Mouse (Mus musculus): ENCODE measurements around the gene Fam114a1.

Fam114a1 gene

DNA sequence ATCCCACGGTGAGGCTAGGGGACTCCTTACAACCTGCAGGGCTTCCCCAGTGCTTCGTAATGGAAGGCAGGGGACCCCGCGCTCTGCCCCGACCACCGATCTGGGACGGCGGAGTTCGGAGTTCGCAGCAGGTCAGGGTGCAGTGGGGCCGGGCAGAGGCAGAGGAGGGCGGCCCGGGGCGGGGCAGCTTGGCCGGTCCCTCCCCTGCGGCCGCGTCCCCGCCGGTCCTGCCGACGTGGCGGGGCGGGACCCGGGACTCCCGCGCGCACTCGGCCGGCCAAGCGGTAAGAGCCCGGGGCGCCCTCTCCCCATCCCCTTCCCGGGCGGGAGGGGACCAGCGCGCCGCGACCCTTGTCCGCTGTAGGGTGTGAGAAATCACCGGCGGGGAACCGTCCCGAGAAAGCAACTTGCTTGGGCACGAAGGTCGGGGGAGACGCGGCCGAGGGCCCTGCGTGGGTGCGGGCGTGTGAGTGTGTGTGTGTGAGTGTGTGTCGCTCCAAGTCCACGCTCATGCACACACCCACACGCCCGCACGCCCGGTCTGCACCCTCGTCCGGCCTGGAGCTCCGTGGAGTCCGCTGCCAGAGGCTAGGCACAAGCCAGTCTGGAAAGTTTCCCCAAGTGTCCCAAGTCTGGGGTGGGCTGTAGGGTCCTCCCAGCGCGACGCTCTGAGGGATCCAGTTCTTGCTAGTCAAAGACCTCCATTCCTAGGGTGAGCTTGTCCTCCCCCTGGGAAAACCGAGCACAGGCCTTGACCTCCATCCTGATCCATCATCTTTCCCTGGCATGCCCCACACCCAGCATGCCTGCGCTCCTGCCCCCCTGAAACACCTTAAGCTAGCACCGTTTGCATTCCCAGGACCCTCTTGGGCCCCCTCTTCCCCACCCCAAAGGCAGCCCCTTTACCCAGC lies at the start of gene Fam114a1:
Gene Fam114a1, plus strand, starts transcription at position 211 of the 911 bp plus-strand sequence.
- DNase-seq (ENCODE audit: low spot score in 2 of 2) = peak; percentile 73 to 83

DNA sequence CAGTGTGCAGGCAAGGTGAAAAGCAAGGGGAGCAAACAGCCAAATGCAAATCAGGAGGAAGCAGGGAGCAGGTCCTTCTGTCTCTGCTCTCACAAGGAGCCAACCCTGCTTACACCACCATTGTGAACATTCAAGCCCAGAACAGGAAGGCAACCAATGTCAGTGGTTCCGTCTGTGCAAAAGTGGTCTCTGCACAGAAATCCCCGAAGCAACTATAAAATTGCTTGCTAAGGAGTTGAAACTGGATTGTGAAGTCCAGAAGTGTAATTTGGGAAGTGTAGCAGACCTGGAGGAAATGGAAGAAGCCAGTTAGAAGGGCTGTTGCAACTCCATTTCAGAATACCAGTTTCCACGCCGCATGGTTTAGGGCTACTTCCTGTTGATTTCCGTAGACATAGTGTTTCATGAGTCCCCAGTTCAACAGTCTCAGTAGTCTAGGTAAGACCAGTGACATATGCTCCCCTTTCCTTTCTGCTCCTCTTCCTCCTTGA lies 46.9 kb upstream of the Fam114a1 start:
- DNase-seq (ENCODE audit: low spot score in 2 of 2) = no peak

DNA sequence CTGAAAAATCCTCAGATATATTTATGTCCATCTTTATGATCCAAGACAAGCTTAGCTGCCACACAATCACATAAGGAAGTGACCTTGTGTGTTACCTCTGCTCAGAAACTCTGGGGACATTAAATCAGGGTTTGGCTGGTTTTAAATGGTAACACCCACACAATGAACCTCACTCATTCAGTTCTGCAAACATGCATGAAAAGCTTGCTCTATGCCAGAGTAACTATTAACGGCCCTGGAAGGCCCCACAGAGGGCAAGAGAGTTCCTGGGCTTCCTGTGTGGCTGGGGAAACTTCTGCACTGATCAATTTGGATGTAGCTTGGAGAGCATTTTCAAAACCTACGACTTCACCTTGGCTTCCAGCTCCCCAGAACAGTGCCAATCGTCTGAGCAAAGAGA lies 37.7 kb upstream of the Fam114a1 start:
- DNase-seq (ENCODE audit: low spot score in 2 of 2) = no peak

DNA sequence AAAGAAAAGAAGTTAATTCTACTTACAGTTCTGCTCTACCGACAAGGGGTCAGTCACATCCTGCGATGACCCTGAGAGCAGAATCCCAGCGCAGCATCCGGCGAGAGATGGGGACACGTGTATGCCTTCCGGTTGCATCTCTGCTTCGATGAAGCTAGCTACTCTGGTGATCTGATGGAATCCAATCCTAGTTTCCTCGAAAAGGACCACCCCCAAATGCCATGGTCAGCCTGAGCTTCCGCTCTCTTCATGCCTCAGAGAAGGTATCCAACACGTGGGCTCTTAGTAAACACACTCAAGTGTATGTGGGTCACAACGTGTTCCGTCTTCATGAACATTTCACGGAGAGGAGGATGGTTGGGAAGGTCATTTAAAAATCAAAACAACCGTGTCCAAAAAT lies 37.1 kb upstream of the Fam114a1 start:
- DNase-seq (ENCODE audit: low spot score in 2 of 2) = no peak

DNA sequence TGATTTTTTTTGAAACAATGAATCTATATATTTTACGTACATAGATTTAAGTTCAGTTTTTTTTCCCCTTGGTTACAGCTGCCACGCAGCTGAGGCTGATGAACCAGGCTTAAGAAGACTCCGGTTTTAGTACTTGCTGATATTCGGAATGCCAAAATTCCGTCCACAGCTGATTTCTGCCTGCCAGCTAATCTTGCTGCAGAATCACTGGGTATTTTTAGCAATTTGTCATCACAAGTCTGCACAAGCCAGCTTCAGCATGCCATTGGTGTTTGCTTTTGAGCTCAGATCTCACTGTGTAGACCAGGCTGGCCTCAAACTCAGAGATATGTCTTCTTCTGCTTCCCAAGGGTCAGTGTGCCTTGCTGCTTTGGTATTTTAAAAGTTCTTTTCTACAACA lies 18.4 kb upstream of the Fam114a1 start:
- DNase-seq (ENCODE audit: low spot score in 2 of 2) = no peak

DNA sequence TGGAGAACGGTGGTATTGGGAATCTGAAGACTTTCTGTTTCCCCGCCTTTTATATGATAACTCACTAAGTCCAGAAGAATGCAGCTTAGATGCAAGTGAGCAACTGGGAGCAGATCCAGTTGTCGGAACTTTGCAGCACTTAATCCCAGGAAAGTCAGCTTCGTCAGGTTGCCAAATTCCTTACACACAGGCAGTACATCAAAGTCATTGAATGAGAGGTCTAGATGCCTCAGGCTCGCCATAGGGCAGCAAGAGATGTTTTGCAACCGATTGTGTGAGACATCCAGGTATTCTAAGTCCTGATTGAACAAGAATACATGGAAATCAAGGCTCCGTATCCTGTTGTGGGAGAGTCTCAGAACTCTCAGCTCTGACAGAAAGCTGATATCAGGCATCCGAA lies 14.9 kb upstream of the Fam114a1 start:
- no peak for DNase-seq (ENCODE audit: low spot score in 2 of 2)

DNA sequence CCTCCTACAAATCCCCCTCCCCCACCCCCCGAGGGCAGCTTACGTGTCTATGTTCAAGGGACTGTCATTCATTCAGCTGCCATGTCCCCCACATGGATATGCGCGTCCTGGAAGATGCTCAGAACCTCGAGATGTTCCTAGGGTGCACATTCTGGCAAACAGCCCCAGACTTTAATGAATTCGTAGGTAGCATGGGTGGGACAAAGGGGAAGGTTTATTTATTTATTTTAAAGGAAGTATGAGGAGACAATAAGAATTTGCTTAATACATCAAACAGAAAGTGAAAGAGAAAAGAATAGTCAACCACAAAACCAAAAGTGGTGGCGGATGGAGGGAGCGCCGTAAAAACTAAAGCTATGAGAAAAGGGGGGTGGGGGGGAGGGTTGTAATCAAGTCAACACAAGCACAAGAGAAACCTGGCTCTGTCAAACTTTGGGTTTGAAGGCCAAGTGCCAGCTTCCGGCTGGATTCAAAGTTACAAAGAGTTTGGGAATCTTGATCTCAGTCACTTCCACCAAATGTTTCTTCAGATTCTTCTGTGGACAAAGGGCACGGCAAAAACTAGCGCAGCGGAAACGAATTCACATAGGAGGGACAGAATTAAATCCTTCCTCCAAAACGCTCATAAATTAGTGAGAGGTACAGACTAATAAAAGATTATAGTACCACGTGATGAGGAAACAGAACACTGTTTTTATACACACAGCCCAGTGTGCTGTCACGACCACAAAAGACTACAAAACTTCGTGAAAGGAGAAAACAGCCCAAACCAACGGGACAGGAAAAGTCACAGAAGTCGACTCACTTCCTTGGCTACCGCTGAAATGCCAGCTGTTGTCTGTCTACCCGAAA lies 10.7 kb upstream of the Fam114a1 start:
- DNase-seq (ENCODE audit: low spot score in 2 of 2) = peak in 1 of 2 experiments; percentile 8

DNA sequence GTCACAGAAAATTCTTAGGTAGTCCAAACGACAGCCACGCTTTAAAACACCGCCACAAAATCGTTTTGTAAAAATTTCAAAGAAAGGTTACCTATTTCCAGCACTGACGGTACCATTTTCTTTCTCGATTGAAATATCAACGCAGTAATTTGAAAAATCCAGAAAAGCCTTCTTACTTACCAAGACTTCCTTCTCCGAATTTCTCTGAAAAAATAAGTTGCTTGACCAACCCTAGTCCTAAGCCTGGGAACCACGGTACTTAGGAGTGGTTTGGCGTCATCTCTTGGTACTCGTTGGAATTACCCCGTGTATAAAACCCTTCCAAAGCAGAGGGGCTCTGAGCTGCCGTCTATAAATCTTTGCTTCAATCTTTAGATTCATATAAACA lies 10.0 kb upstream of the Fam114a1 start, which contains the start of gene Tlr6:
Gene Tlr6, minus strand, starts transcription at position 255 of the 388 bp plus-strand sequence.
- peak; percentile 10 to 56 for DNase-seq (ENCODE audit: low spot score in 2 of 2)

DNA sequence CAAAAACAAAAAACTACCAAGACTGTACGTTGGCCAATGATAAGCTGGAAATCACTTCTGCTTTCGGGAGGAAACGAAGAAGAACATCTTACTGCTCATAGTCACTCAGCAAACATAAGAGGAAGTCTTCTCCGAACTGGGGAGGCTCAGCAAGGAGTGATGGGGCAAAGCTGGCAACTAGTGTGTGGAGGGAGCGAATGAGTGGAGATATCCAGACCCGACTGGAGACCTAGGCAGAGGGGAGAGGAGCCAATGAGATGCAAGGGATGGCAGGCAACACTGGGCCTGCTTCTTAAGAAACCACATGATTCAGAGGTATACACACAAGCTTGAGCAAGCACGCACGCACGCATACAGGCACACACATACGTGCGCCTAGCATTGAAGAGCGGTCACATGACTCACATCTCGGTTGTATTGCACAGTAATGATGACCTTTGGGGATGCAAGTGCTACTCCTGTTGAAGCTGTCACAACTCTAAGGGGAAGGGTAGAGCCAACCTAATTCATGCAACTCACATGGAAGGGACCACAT lies 8.9 kb upstream of the Fam114a1 start:
- no peak for DNase-seq (ENCODE audit: low spot score in 2 of 2)

DNA sequence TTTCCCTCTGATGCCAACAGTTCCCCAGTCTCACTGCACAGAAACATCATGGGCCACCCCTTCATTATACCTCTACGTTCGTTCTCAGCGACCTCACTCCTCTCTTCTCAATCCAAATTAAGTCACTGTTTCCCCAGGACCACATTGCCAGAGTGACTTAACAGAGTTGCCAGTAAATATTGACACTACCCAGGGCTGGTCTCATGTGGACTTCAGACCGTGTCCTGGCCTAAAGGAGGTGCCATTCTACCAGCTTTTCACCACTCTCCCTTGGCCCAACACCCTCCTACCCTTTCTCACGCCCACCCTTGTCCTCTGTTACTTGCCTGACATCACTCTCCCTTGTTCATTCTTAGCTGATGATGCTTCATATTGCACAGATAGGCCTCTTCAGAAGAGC lies 6.6 kb upstream of the Fam114a1 start:
- DNase-seq (ENCODE audit: low spot score in 2 of 2) = no peak

DNA sequence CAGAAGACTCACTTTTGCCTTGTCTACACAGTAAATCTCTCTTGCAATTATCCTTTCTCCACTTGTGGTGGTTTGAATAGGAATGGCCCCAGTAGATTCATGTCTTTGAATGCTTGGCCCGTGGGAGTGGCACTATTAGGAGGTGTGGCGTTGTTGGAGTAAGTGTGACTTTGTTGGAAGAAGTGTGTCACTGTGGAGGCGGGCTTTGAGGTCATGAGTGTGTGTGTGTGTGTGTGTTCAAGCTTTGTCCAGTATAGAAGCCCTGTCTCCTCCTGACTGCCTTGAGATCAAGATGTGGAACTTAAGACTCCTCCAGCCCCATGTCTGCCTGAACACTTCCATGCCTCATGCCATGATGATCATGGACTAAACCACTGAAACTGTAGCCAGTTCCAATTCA lies 6.1 kb upstream of the Fam114a1 start:
- no peak for DNase-seq (ENCODE audit: low spot score in 2 of 2)

DNA sequence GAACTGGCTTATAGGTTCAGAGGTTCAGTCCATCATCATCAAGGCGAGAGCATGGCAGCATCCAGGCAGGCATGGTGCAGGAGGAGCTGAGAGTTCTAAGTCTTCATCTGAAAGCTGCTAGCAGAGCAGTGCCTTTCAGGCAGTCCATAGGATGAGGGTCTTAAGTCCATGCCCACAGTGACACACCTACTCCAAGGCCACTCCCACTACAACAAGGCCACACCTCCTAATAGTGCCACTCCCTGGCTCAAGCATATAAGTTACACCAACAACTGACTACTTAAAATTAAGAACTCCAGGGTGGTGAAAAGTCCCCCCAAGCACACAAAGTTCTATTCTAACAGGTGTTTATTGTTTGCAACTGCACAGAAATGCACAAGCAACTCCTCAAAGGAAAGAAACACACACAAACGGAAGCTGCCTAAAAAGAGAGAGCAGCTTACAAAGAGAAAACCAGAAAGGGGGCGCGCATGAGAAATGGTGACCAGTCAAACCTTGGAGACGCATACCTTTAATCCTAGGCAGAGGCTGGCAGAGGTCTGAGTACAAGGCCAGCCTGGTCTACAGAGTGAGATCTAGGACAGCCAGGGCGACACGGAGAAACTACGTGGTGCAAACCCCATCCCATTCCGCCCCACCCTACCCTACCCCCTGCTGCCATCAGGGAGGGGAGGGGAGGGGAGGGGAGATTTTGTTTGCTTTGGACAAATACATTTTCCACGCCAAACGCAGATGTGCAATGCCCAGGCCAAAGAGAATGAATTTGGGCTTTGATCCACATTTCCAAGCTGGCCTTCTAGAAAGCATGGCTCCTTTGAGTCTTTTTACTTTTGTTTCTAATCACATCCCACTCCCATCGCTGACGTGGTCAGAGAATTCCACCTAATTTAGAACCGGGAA lies 660 bp upstream of the Fam114a1 start:
- peak in 1 of 2 experiments; percentile 17 for DNase-seq (ENCODE audit: low spot score in 2 of 2)

DNA sequence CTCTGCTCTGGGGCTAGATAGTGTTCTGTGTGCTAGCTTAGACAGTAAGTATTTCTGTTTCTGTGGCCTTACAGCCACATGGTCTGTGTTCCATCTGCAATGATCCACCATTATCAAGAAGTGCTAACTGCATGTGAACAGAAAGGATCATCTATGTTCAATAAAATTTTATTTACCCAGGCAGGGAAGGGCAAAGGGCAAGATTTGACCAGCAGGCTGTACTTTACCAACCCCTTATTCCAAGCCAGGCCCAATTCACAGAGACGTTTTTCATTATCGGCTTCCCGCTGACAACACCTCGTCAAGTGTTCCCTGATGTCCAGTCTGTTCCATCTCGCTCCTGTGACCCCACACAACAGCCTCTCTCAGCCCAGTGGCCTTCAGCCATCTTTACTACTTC lies 5.2 kb downstream of the Fam114a1 start:
- DNase-seq (ENCODE audit: low spot score in 2 of 2) = no peak

DNA sequence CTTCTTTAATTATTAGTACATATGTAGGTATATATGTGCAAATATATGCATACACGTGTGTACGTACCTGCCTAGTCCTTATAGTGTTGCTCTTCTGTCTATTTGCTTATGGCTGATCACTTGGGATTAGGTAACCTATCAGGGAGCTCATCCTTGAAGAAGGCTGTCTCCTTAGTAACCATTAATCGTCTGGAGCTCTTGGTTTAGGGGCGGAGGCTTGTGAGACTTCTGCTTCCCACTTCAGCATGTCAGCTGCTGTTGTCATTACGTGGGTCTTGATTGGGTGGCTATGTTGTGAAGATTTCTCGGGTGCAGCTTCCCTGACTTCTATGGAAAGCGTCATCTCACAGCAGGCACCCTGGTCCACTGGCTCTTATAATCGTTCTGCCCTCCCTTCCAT lies 7.3 kb downstream of the Fam114a1 start:
- DNase-seq (ENCODE audit: low spot score in 2 of 2) = no peak

DNA sequence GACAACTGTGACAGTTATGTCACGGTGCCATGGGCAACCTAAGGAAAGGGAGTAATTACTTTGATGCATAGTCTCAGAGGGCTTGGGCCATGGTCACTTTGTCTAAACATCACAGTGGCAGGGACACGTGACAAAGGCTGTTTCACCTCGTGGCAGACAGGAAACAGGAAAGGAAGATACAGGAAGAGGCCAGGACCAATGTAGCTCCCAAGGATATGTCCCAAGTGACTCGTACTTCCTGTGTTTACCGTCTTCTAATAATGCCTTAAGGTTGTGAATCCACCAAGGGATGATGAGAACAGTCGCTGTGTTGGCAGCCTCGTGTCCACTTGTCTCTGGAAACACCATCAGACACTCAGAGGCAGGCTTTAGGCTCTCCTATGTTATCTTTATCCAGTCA lies 16.1 kb downstream of the Fam114a1 start:
- no peak for DNase-seq (ENCODE audit: low spot score in 2 of 2)

DNA sequence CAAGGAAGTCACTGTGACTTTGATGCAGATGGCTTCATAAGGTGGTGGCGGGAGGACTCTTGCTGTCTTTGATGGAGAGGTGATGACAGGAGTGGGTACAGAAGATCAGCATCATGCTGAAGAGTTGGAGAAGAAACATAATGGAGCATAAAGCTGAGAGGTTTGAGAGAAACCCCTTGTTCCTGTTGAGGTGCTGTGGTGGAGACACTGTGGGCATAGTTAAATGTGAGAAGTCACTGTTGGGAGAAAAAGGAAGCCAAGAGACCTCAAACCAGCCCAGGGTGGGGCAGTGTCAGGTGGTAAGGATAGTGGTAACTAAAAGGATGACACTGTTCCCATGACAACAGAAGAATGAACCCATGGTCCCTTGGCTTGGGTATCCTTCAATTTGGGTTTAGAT lies 20.1 kb downstream of the Fam114a1 start:
- DNase-seq (ENCODE audit: low spot score in 2 of 2) = no peak

DNA sequence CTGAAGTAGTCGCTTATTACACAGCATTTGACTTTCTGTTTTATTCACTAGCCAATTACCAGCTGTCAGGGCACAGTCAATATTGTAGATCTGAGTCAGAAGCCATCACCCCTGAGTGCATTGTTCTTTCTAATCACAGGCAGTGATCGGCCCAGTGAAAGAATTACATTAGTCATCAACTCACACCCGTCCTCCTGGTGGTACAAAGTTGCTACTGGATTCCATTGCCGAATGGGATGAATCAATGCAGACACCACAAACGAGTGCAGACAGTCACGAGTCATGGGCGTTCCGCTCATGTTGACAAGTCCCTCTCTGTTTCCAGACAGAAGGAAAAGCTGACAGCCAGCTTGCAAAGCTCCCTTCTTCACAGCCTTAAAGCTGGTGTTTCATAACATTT lies 22.7 kb downstream of the Fam114a1 start:
- no peak for DNase-seq (ENCODE audit: low spot score in 2 of 2)

DNA sequence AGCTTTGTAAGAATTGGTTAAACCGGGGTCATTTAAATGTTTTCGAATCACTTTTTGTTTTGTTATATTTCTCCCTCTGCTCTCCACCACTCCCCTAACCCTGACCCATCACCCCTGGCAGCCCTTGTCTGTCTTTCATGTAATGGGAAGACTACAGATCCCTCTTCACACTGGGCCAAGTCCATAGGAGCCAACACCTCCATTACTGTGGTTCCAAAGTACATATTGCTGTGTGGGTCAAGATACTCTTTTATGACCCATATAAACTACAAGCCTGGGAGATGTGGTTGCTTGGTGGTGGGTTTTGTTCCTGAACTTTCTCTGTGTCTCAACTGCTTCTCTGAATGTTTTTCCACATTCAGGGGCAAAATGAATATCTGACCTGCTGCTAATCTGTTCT lies 25.5 kb downstream of the Fam114a1 start:
- no peak for DNase-seq (ENCODE audit: low spot score in 2 of 2)

DNA sequence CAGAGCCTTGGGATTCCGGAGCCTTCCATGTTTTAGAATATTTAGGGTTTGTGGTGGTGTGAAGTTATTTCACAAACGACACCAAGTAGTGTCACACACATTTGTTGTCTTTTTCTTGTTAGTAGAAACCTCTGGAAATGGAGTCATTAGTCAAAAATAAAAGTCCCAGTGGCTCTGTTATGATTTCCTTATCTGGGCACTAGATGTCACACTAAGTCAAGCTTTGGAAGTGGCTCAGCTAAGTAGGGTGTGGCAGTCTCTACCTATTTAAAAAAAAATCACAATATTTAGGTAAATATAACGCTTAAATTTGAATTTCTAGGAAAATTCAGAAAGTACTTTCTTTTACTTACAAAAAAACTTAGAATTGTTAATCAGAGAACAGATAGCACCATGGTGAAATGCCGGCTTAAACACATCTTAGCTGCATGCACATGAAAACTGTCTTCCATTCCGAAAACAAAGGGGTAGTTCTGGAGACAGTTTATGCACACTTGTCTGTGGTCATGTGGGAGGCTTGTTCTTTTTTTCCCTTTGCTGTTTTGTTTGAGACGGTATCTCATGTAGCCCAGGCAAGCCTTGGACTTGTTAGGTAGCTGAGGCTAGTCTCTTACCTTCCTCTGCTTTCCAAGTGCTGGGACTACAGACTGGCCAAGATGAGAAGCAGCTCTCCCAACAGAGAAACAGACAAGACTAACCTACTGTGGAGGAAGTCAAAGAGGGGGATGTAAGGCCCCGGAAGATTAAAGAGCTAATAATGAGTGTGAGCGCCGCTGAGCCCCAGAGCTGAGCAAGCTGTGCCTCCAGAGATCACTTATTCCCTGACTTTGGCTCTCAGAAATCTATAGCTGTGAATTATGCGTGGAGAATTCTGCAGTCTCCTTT lies 33.3 kb downstream of the Fam114a1 start:
- DNase-seq (ENCODE audit: low spot score in 2 of 2) = no peak

DNA sequence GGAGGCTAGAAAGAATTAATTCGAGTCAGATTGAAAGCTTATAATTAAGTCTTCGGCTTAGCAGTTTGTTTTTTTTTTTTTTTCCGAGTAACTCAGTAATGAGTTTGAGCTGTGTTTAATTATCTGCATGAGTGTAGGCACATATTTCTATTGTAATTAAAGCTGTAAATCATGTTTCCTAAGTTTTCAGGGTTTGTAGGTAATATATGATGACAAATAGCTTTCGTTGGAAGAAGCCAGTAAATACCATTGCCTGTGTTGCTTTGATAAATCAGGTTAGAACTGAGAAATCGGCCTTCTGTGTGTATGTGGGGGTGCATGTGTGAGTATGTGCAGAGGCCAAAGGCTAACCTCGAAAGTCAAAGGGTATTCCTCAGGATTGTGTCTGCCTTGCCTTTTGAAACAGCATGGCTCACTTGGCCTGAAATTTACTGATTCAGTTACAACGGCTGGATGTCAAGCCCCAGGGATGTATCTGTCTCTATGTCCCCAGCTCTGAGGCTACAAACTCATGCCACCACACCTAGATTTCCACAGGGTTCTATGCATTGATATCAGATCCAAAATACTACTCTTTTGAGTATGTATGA lies 34.2 kb downstream of the Fam114a1 start:
- no peak for DNase-seq (ENCODE audit: low spot score in 2 of 2)

Measured in urinary bladder, postnatal 36 days (tissue).